Mouse (Mus musculus) megakaryocyte, adult 5-6 weeks (primary cell): Measurements from ENCODE around the gene Gm9903. TPM values are rescaled to one million over a fixed set of nuclear protein-coding genes. Genes with fewer than 3 reads are reported as not detected.

Source experiments
- total RNA-seq, 2 experiments: library from RNA; stranded (forward) in 1 of 2; stranded (reverse) in 1 of 2; fragments of 153-499, 151-499 nt in 1 of 2; fragments of 221-1000, 200-1000 nt in 1 of 2; gene quantifications; 2 replicates each; pipeline versions ENCODE4 v1.2.3 to v1.2.4; 2015 to 2017

Gm9903 gene
- total RNA-seq, 2 experiments from 2014 or later: 0.07 to 0.36 TPM

Other genes starting within 250 kb of the Gm9903 start
- gene Nkx1-1, start 195.9 kb upstream of the Gm9903 start, total RNA-seq (2015): not detected in 2 replicates
- not detected in 2 replicates for gene Nkx1-1, start 195.9 kb upstream of the Gm9903 start, total RNA-seq (2017)
- gene Fam53a, start 290 bp upstream of the Gm9903 start, total RNA-seq (2015): 14.0 and 14.4 TPM in 2 replicates
- gene Fam53a, start 290 bp upstream of the Gm9903 start, total RNA-seq (2017): 8.2 and 9.4 TPM in 2 replicates
- gene Slbp, start 22.6 kb downstream of the Gm9903 start, total RNA-seq (2015): 215 and 221 TPM in 2 replicates
- gene Slbp, start 22.6 kb downstream of the Gm9903 start, total RNA-seq (2017): 234 and 254 TPM in 2 replicates
- gene Tacc3, start 28.2 kb downstream of the Gm9903 start, total RNA-seq (2015): 162 and 163 TPM in 2 replicates
- gene Tacc3, start 28.2 kb downstream of the Gm9903 start, total RNA-seq (2017): 165 and 193 TPM in 2 replicates
- 14.4 and 16.5 TPM in 2 replicates for gene Tmem129, start 28.5 kb downstream of the Gm9903 start, total RNA-seq (2015)
- gene Tmem129, start 28.5 kb downstream of the Gm9903 start, total RNA-seq (2017): 14.4 and 15.0 TPM in 2 replicates
- 0.30 TPM in 1 of 2 replicates, not detected in the other for gene Fgfr3, start 91.7 kb downstream of the Gm9903 start, total RNA-seq (2015)
- gene Fgfr3, start 91.7 kb downstream of the Gm9903 start, total RNA-seq (2017): not detected in 2 replicates
- gene Letm1, start 152.9 kb downstream of the Gm9903 start, total RNA-seq (2015): 12.7 and 15.3 TPM in 2 replicates
- gene Letm1, start 152.9 kb downstream of the Gm9903 start, total RNA-seq (2017): 17.0 and 19.8 TPM in 2 replicates
- 49.9 and 61.0 TPM in 2 replicates for gene Nsd2, start 190.8 kb downstream of the Gm9903 start, total RNA-seq (2015)
- gene Nsd2, start 190.8 kb downstream of the Gm9903 start, total RNA-seq (2017): 88.7 and 89.6 TPM in 2 replicates